Mouse (Mus musculus) cerebellum, postnatal 14 days (tissue): ENCODE data around the gene Prelid3b.
A peak's percentile ranks its signal among the peaks of the same experiment; 100 is the strongest.

Experiments
- DNase-seq, 2 experiments: peaks; one replicate each; pipeline ENCODE4 v3.0.0; 2021; ENCODE audit warnings: mixed read lengths in 2 of 2

Gene Prelid3b

DNA sequence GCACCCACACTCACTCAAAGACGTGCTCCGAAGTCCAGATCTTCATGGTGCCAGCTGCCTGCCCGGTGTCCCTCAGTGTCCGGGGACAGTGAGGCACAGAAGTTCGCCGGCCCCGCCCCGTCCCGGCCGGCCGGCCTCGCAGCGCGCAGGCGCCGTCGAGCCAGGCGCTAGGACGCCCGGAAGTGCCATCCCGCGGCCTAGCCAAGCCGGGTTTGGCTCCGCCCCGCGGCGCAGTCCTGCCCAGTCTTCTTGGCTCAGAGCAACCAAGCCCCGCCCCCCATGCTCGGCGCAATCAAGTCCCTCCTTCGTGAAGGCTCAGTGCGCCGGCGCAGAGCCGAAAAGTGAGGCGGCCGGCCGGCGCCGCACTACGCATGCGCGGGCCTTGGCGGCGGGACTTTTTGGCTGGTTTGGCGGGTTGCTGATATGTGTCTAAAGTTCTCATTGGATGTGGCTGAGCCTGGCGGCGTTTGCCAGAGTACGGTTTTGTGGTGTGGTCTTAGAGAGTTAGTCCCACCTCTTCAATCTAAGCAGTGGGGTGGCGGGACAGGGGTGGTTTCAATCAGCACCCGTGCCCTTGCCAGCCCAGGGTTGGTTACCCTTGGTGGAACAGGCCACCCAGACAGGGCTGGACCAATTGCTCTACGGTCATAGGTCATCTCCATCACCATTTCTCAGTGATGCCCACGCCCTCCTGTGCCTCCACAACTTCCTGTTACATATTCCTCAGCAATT lies at the start of gene Prelid3b:
Prelid3b (minus strand) TSS at position 264 of the 732 bp plus-strand sequence.
- peak; percentile 99 to 100 for DNase-seq

DNA sequence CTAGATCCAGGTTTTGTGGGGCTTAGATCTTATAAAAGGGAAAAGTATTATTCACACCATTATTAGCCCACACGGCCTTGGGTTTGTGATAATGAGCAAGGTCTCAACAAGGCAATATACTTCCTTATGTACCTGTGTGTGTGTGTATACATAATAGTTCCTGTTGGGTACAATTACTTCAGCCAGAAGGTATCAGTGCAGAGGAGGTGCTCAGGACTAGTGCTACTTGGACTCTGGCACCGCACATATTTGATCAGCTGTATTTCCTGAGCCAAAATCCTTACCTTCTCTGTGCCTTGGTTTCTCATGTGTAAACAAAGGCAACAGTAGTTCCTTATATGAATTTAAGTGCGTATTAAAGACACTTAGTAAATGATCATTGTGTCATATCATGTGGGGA lies 49.3 kb upstream of the Prelid3b start:
- no peak for DNase-seq

DNA sequence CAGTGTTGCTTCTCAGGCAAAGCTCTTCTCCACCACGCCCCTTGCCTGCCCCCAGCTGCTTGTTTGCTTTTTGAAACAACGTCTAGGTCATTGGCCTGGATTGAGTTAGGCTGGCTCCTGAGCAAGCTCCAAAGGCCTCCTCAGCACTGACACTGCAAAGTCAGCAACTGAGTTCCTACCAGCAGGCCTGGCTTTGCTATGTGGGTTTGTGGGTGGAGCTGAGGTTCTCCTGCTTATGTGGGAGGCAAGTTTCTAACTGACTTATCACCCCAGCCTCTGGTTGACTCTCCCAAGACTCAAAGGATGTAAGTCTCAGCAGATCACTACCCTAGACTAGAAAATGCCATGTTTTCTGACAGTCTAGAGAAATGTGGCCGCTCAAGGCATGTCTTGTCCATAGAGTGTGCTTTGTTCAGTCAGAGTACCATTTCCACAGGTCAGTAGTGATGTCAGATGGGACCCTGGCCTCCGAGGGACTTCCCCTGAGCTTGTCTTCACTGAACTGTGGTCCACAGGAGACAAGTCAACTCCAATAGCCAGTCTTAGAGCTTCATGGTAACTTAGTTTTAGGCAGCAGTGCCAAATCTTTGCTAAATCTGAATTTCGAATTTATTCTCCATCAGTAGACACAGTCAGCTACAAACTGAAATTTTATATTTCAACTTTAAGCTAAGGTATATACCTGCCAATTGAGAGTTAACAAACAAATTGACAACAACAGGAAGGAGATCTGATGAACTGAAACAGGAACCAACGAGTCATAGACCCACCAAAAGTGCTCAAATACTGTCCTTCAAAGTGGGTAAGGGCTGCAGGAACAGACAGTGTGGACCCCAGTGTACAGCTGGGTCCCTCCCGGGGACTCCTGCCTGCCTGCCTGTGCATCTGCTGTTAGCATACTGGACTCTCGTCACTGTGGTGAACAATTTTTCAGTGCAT lies 44.5 kb upstream of the Prelid3b start:
- DNase-seq = no peak

DNA sequence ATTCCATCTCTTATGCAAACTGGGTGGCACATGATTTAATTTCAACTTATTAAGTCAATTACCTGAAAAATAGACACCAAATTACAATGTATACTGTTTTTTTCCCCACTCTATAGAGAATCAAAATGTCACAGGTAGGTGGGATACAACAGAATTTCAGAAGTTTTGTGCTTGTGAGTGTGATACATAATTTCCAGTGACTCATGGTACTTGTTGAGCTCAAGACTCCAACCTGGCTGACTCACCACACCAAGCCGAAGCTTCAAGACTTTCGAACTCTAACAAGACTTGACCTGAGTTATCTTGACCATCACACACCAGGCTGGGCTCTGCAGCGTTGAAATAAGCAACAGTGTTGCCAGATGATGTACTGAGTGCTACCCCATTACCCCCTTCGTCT lies 42.0 kb upstream of the Prelid3b start:
- no peak for DNase-seq

DNA sequence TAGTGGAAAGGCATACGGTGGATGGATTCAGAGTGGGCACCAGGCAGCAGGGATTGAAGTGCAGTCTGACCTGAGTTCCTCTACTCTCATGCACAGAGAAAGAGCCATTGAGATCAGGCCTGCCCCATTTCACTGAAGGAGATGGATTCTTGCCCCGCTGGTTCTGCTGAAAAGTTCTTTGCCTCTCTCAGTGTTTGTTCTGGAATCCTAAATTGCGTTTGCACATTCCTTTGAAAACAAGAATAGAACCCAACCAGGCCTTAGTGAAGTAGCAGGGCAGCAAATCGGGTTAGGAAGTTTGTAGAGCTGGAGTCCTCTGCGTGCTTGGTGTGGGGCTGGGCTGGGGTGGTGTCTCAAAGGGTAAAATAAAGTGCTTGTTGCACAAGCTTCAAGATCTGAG lies 40.9 kb upstream of the Prelid3b start:
- no peak for DNase-seq

DNA sequence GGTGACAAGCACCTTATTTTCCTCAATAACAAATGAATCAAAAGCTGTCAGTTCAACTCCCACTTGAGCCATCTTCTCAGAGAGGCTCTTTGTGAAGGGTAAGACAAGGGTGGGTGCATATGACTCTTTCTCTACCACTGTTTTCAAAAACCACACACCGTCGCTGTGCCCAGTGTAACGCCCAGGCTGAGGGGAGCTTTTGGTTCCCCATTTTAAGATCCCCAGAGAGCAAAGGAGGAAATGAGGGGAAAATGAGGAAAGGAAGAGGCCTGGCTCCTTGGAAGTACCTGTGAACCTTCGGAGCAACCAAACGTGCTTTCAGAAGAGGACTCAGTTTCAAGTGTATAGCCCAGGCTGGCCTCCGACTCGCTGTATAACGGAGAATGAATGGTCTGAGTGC lies 36.9 kb upstream of the Prelid3b start:
- DNase-seq = no peak

DNA sequence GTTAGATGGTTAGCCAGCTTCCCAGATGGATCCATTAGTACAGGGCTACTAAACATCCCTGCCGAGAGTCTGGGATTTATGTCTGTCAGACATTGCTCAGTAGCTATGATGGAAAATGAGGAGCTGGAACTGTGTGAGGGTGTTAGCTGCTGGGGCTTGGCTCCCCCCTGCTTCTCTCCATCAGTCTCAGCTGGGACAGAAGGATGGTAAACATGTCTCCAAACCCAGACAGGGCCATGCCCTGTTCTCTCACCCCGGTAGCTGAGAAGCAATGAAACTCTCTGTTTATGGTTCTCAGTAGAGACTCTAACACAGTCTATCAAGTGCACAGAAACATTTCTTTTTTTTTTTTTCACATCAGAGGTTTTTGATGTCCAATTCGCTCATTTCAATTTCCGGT lies 35.1 kb upstream of the Prelid3b start:
- no peak for DNase-seq

DNA sequence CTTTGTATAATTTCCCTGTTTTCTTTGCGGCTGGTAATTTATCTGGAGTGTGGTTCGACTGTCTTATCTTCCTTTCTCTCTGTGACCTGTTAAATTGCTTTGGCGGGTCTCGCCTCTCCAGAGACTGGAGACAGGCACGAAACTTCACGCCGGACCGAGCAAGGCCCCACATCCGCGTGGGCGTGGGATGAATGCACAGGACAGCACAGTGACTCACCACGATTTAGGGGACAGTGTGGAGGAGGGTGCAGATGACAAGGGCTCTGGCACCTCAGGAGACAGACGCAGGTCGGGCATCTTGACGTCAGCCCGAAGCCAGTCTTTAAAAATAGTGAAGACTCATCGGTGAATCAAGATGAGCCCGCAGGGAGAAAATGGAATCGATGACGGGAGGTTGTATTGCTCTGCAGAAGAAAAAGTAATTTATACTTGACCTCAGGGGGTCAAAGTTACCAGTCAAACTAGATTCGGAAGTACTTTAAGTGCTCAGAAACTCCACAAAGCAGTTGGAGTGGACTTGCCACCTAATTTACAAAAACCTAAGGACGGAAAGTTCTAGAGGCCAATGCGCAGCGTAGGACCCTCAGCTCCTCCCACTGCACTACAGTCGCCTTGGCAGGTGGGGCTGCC lies 30.1 kb upstream of the Prelid3b start:
- no peak for DNase-seq

DNA sequence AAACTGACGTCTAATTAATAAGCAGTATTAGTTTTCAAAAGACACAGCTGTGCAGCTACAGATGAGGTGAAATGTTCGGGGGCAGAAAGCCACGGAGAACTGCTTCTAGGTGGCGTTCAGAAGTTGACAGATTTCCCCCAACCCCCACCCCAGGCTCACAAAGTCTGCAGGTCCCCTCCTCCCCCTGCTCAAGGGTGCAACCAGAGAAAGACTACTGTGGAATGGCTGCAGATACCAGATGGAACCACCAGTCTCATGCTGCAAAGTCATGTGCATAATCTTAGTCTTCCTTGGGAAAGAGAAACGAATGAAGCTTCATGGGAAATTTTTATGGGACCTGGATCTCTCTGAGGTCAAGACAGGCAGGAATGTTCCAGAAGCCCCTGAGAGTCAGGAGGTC lies 29.4 kb upstream of the Prelid3b start:
- DNase-seq = no peak

DNA sequence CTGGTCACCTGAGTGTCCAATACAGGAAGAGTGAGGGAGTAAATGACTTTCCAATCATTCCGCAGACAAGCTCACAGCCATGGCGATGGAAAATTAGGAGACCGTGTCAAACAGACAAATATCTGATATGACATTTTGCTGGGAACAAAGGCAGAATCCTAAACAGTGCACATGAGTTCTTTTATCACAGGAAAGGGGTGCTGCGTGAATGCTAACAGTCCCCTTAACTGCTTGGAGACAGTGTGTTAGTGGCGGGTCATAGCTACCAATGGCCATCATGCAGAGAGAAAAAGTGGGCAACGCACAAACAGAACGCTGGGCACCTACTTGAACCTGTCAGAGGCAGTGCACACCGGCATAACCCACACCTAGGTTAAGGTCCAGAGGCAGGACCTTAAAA lies 28.6 kb upstream of the Prelid3b start:
- DNase-seq = no peak

DNA sequence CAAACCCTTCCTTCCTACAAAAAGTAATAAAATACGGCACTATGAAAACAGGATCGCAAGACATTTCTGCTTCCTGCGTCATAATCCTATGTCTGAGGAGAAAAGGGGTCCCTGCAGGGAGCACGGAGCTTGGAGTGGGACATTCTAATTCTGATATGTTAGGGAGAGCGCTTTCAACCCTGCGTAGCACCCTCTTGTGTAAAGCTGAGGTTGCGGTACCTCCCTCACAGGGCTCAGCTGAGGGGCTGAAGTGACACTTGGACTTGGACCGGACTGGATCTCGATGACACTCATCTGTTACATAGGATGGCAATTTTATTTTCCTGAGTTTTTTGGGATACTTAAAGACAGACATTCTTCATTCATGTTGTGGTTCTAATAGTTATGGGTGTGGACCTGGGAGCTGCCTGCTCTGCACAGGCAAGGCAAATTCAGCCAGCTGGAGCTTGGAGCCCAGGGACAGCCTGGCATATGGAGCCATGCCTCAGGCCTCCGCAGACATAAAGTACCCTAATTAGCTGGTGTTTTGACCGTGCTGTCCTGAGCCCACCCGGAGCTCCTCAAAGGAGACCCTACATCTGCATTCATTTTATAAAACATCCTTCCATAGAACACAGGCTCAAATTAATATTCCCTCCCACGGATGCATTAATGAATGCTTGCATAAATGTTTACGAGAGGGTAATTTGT lies 28.1 kb upstream of the Prelid3b start:
- no peak for DNase-seq

DNA sequence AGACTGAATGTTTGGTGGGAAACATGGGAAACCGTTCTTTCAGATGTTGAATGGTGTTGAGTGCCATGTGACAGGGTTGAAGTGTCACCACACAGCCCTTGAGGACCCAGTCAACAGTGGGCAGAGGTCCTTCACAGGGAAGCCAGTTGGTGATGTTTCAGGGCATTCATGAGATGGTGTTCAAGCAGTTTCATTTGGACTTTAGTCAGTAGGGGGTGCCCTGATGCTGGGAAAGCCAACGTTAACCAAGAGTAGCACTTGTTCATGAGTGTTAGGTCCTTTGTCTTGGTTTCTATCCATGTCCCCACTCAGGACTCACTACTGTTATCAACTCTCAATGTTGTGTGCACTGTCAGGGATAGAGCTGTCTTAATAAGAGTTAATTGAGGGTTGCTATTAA lies 20.0 kb upstream of the Prelid3b start:
- DNase-seq = no peak

DNA sequence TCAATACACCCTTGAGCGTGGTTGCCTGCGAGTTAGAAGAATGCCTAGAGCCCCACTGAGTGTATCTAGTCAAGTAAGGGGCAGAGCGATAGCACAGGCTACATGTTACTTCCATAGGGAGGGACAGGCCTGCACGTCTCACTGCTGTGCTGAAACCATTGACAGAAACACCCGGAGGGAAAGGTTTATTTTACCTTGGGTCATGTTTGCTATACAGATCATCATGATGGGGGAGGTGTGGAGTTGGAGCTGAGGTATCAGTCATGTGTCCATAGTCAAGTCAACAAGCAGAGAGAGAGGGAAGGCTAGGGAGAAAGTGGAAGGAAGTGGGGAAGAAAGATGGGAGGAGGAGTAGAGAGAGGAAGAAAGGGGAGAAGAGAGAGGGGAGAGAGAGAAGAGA lies 14.1 kb upstream of the Prelid3b start:
- DNase-seq = no peak

DNA sequence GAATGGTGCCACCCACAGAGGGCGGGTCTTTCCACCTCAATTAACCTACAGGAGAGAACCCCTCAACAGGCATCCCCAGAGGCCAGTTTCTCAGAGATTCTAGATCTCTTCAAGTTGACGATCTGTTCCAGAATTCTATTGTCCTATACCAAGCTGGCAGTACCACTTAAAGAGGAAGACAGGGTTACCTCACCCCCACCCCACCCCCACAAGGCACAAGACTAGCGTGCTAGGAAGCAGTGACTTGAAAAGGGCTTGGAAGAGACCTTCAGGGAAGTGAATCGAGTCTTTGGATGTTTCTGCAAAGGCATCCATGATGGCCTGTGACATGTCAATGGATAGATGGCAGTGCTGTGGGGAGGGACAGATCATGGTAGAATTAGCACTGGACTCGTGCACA lies 5.9 kb upstream of the Prelid3b start:
- DNase-seq = no peak

DNA sequence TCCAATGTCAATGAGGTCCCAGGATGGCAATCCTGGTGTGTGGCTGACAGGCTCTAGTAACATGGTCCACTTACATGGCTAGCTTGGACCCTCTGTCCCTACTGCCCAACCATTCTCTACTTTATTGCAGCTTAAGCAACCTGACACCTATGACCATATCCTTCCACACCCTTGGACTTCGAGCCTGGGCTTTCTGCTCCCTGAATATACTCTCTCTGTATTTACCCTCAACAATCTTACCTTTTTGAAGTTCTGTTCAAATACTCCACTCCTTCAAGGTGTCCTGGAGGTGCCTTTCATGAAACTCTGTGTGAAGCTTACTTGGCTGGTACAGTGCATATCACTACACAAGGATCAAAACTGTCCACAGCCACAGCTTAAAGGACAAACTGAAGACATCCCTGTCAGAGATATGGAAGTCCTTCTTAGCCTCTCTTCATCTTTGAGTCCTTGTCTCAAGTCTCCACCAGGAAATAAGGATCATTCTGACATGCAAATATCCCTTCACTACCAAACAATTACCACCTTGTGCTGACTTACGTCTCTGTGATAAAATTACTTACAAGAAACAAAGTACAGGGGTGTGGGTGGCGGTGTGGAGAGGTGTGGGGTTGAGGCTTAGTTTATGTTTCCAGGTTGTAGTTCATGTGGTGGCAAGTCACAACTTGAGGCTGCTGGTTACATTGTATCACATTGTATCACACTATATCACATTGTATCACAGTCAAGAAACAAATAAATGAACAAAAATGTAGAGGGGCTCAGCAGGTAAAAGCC lies 4.8 kb upstream of the Prelid3b start:
- no peak for DNase-seq

DNA sequence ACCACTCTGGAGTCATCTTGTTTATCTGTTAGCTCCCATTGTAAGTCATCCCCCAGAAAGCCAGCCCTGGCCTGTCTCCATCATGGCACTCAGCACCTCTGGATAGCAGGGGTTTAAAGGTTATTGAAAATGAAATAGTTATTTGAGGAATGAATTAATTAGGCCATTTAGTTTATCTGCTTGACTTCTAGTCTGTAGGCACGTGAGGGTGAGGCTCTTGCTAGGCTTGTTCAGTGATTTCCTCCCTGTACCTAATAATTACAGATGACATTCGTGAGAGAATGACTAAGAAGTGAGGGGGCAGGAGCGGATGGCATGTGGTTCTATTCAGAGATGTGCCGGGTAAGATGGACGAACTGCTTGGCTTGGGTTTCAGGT lies 658 bp upstream of the Prelid3b start:
- no peak for DNase-seq

DNA sequence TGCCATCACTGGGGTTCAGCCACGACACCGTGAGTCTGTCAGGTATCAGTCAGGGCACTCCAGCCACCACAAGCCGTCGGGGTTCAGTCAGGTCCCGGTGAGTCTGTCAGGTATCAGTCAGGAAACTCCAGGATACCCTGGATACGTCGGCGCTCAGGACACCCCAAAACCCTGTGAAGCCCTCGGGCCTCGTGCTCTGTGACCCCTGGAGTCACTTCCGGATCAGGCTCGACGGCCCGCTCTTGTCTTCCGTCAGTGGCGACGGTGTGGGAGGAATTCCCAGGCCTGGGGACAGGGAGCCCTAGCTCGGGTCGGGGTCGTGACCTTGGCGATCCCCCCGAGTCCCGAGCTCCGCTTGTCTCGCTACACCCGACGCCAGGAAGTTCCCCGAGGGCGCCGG lies 474 bp downstream of the Prelid3b start:
- DNase-seq = no peak

DNA sequence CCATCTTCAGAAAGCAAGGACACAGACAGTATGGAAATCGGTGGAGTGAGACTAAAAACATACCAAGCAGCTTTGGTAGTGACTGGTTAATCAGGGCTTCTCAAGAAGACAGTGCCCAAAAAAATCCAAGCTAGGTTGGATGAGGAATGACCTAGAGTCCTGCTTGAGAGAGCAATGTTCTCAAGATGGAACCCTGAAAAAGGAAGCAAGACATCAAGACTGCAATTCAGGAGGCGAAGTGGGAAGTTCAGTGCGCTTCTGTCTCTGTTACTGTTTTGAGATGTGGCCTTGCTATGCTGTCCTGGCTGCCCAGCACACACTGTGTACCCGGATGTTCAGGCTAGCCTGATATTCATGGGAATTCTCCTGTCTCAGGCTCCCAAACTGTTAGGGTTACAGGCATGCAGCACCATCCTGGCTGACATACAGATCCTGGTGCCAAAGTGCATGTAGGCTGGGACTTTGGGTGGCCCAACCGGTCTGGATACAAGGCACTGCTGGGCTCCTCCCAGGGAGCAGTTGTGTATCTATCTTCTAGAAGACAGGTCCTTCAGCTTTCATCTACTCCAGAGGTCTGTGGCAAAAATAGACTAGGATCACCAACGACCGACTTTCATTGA lies 2.0 kb downstream of the Prelid3b start:
- no peak for DNase-seq

DNA sequence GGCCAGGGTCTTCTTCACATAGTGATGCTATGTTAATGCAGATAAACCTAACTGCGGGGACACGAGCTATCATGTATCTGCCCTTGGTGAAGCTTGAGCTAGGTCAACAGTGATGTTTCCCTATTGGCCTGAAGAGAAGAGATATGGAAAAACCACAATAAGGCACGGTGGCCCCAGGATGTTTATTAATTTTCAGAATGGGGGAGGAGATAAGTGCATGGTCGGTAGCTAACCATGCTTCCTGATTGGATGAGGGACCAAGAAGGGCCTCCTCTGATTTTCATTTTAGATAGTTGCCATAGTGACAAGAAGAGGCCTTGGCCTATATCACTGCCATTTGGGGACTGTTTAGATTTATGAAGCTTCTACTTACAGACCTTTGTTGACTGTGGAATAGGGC lies 2.5 kb downstream of the Prelid3b start:
- no peak for DNase-seq

DNA sequence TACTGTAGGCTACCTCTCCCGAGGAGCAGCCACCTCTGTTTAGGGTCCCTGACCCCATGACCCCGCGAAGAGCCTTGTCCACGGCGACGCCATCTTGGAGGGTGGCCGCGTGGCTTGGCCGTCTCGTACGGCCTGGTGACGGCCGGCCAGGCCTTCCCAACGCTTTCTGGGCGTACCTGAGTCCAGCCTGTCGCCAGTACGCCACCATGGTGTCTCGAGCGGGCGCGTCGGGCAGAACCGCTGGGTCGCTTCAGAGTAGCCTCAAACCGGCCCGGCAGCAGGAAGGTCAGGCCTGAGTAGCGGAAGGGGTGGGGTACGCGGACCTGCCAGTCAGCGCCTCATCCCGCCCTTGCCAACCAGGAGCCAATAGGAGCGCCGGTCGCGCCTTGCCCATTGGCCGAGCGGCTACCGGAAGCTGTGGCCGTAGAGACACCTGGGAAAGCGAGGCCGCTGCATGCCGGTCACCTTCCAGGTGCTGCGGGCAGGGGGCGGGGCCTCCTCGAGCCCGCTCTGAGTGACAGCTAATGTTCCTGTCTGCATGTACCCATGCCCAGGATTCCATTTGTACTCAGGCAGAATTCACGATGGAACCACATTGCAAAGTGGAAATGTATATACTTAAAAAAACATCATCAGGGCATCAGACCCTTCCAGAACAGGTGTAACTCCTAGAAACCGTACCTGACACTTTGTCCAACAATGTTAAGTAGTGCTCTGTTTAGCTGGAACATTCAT lies 8.9 kb downstream of the Prelid3b start, which contains the start of gene Atp5e:
Atp5e (minus strand) TSS at position 317 of the 735 bp plus-strand sequence.
- DNase-seq = peak; percentile 97 to 98

DNA sequence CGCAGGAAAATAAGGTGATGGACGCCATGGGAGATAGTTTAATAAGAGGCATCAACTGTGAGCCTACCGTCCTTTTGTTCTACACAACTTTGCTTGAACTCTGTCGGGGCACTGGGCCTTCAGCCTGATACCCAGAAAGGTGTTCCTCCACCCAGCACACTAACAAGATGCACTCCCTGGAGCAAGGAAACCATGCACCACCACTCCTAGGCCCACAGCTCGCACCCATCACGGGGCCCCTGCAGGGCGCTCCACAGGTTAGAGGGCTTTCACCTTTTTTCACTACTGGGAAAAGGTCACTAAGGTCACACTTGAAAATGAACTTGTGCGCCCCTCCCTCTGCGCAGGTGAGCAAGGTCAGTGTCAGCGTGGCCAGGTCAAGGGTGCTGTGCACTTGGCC lies 9.5 kb downstream of the Prelid3b start:
- DNase-seq = no peak
